Mouse (Mus musculus) lung, adult 2 months (tissue): ENCODE results near the gene Fam214b. TPM values are rescaled to one million over a fixed set of nuclear protein-coding genes. Genes with fewer than 3 reads are reported as not detected.

Experiments
- DNase-seq: peaks from one replicate; pipeline ENCODE4 v3.0.0; 2022
- H3K4me1 ChIP-seq: fragments of 200-500 bp; 2 replicates; pipeline ENCODE4 v1.6.1; 2011; ENCODE audit warnings: low read length; ENCODE audit not compliant: control insufficient read depth, insufficient read depth
- H3K4me3 ChIP-seq: fragments of 200-500 bp; replicated peaks from 2 replicates; pipeline ENCODE3; 2011; ENCODE audit warnings: low read depth, mild to moderate bottlenecking, control low read depth, low read length; ENCODE audit errors: extremely low read depth
- CTCF ChIP-seq: fragments of 200-500 bp; IDR thresholded peaks from 2 replicates; pipeline ENCODE4 v1.5.1; 2011; ENCODE audit warnings: mild to moderate bottlenecking, low read length, control low read depth; ENCODE audit not compliant: insufficient read depth
- POLR2A ChIP-seq: fragments of 200-500 bp; IDR thresholded peaks from 2 replicates; pipeline ENCODE4 v1.6.1; 2011; ENCODE audit warnings: low read depth, mild to moderate bottlenecking, control low read depth, low read length, borderline replicate concordance; ENCODE audit errors: extremely low read depth
- WGBS: fragments of 180-500 bp; shearing (Covaris S2); methylation state at CpG from one replicate; pipeline ENCODE4 v1.1.7; 2018; 5-methylcytosine and 5-hydroxymethylcytosine counted together
- polyA plus RNA-seq: library from polyadenylated mRNA; depleted of rRNA; stranded (reverse); fragments of >200 nt; gene quantifications from 2 replicates; pipeline ENCODE4 v1.2.3, GENCODE M21; 2012

The Fam214b gene
- polyA plus RNA-seq, 1 experiment = 24.9 TPM

GRCm38 (mm10) chr4:43040881-43041547 lies 5.0 kb downstream of the Fam214b start:
- no peak for TF ChIP-seq POLR2A
- no peak for TF ChIP-seq CTCF
- no peak for DNase-seq
- Histone ChIP-seq H3K4me3 (no peak overlapping the region), H3K4me1 (peaks cover 27% of the 10 kb centered on the region)
- 63% methylated on average over 9 of the region's 9 CpGs for WGBS

- no peak for TF ChIP-seq CTCF
- peak; percentile 76 for TF ChIP-seq POLR2A
- peaks cover 27% of the 10 kb centered on the region for H3K4me1 ChIP-seq
- peak; percentile 92 for DNase-seq
- peak overlapping the region; percentile 89 for H3K4me3 ChIP-seq
- WGBS = under 1% methylated on average over 25 of the region's 25 CpGs
These were observed 5.9 kb downstream of the Fam214b start for GRCm38 (mm10) chr4:43040114-43040572.

- TF ChIP-seq POLR2A (no peak), CTCF (no peak)
- no peak for DNase-seq
- H3K4me3 ChIP-seq = peak overlapping the region; percentile 89
- peaks cover 25% of the 10 kb centered on the region for H3K4me1 ChIP-seq
- 4% methylated on average over 11 of the region's 11 CpGs for WGBS
These were observed 6.4 kb downstream of the Fam214b start for GRCm38 (mm10) chr4:43039609-43040008.

- no peak for TF ChIP-seq POLR2A
- TF ChIP-seq CTCF = no peak
- Histone ChIP-seq H3K4me3 (peak overlapping the region; percentile 14), H3K4me1 (peaks cover 18% of the 10 kb centered on the region)
- 41% methylated on average over 15 of the region's 15 CpGs for WGBS
- DNase-seq = peak; percentile 31
These were observed 7.2 kb downstream of the Fam214b start for GRCm38 (mm10) chr4:43038567-43039495.

- TF ChIP-seq POLR2A (no peak), CTCF (no peak)
- DNase-seq = no peak
- H3K4me3 ChIP-seq = no peak overlapping the region
- peaks cover 15% of the 10 kb centered on the region for H3K4me1 ChIP-seq
- WGBS = 49% methylated on average over 4 of the region's 4 CpGs
These were observed 8.0 kb downstream of the Fam214b start for GRCm38 (mm10) chr4:43037860-43038566.

- 85% methylated on average over 10 of the region's 10 CpGs for WGBS
- Histone ChIP-seq H3K4me1 (peaks cover 15% of the 10 kb centered on the region), H3K4me3 (no peak overlapping the region)
- TF ChIP-seq POLR2A = no peak
- DNase-seq = no peak
These were observed 9.7 kb downstream of the Fam214b start for GRCm38 (mm10) chr4:43036356-43036755.

GRCm38 (mm10) chr4:43035851-43036250 lies 10.2 kb downstream of the Fam214b start:
- WGBS = 82% methylated on average over 6 of the region's 6 CpGs
- DNase-seq = no peak
- Histone ChIP-seq H3K4me1 (peaks cover 15% of the 10 kb centered on the region), H3K4me3 (no peak overlapping the region)
- no peak for TF ChIP-seq POLR2A
- no peak for TF ChIP-seq CTCF

- WGBS = 83% methylated on average over 14 of the region's 14 CpGs
- peaks cover 8% of the 10 kb centered on the region; the same call in 1 of the 2 replicates for H3K4me1 ChIP-seq
- TF ChIP-seq POLR2A (no peak), CTCF (no peak)
- DNase-seq = no peak
- H3K4me3 ChIP-seq = no peak overlapping the region
These were observed 12.5 kb downstream of the Fam214b start for GRCm38 (mm10) chr4:43033481-43033880.

GRCm38 (mm10) chr4:43032501-43032900 lies 13.5 kb downstream of the Fam214b start:
- WGBS = 88% methylated on average over 1 of the region's 1 CpGs
- DNase-seq = no peak
- TF ChIP-seq CTCF (no peak), POLR2A (no peak)
- Histone ChIP-seq H3K4me1 (peaks cover 4% of the 10 kb centered on the region; the same call in 1 of the 2 replicates), H3K4me3 (no peak overlapping the region)
